Comparison of ENCODE assay signal across 27 mouse cellular contexts in genomic region chr3:142186551-142186950, GRCm38 (mm10). TPM values are rescaled to one million over a fixed set of nuclear protein-coding genes. Genes with fewer than 3 reads are reported as not detected.
"Had no signal": no experiment of that assay in that cellular context is flagged by ENCODE, and none has a peak within 500 bp of the region (broad histone marks: within the 10 kb centered on the region; RNA-seq: fewer than 3 reads in every experiment).

No protein-coding gene starts in this region.

- H3K27ac ChIP-seq: gastrocnemius, adult 2 months; heart, adult 2 months; heart, embryonic 10.5 days; hindbrain, embryonic 10.5 days; hindbrain, embryonic 12.5 days; hindbrain, embryonic 14.5 days; intestine, embryonic 15.5 days; limb, embryonic 13.5 days; limb, embryonic 15.5 days; liver, embryonic 12.5 days; liver, embryonic 14.5 days had no signal

- H3K9me3 ChIP-seq: hindbrain, embryonic 12.5 days; intestine, embryonic 15.5 days; limb, embryonic 15.5 days had no signal

- H3K4me2 ChIP-seq: heart, embryonic 12.5 days; hindbrain, embryonic 12.5 days; hindbrain, embryonic 14.5 days; intestine, embryonic 15.5 days; limb, embryonic 13.5 days; limb, embryonic 15.5 days; liver, embryonic 12.5 days had no signal

- H3K4me1 ChIP-seq: heart, embryonic 12.5 days; hindbrain, embryonic 10.5 days; hindbrain, embryonic 12.5 days; intestine, embryonic 15.5 days; limb, embryonic 13.5 days; limb, embryonic 15.5 days; liver, embryonic 12.5 days had no signal

- ATAC-seq: hindbrain, embryonic 16.5 days; inflammation-experienced regulatory T-cells, adult 6 months; intestine, embryonic 15.5 days; intestine, postnatal 0 days; liver, embryonic 12.5 days had no signal

- H3K27me3 ChIP-seq: heart, embryonic 12.5 days; hindbrain, embryonic 12.5 days; intestine, embryonic 15.5 days; limb, embryonic 13.5 days; limb, embryonic 15.5 days; liver, embryonic 12.5 days had no signal

- H3K36me3 ChIP-seq: heart, embryonic 10.5 days; heart, embryonic 12.5 days; hindbrain, embryonic 10.5 days; hindbrain, embryonic 12.5 days; intestine, embryonic 15.5 days; limb, embryonic 13.5 days; limb, embryonic 15.5 days; liver, embryonic 12.5 days had no signal

- H3K9ac ChIP-seq: heart, embryonic 12.5 days; hindbrain, embryonic 12.5 days; hindbrain, embryonic 14.5 days; intestine, embryonic 15.5 days; limb, embryonic 13.5 days; limb, embryonic 15.5 days; liver, embryonic 12.5 days; liver, embryonic 14.5 days had no signal

- H3K4me3 ChIP-seq: gastrocnemius, adult 2 months; heart, adult 2 months; heart, embryonic 10.5 days; heart, embryonic 12.5 days; hindbrain, embryonic 10.5 days; hindbrain, embryonic 12.5 days; intestine, embryonic 15.5 days; limb, embryonic 13.5 days; limb, embryonic 15.5 days; liver, embryonic 12.5 days had no signal

- DNase-seq: gastrocnemius, adult 2 months; gastrocnemius, postnatal 10 days; gastrocnemius, postnatal 25 days; heart, adult 2 months; heart, postnatal 10 days; heart, postnatal 4 days; kidney, adult 18-20 months; kidney, adult 8-10 months; kidney, postnatal 10 days; kidney, postnatal 25 days; layer of hippocampus, adult 9-11 months; layer of hippocampus, postnatal 36 days; left cerebral cortex, postnatal 4 days had no signal

RNA-seq across cellular contexts. Expression of gene Bmpr1b, which starts 17.3 kb away (rescaled TPM):
- polyA plus RNA-seq: inflammation-experienced regulatory T-cells, adult 6 months; liver, adult 2 months had no signal
